Mouse (Mus musculus): Measurements from ENCODE around the gene Slc9a9. TPM values are rescaled to one million over a fixed set of nuclear protein-coding genes. Genes with fewer than 3 reads are reported as not detected.
A peak's percentile ranks its signal among the peaks of the same experiment; 100 is the strongest.

Slc9a9 gene
- total RNA-seq, 2 experiments from 2014 or later, result 5.9 to 8.5 TPM

- no peak for ATAC-seq (replicated peaks; ENCODE audit: poor library complexity)
Observed at GRCm38 (mm10) chr9:94681095-94681487, 11.4 kb downstream of the Slc9a9 start.

GRCm38 (mm10) chr9:94682260-94682659 is 12.6 kb downstream of the Slc9a9 start:
- no peak for ATAC-seq (replicated peaks; ENCODE audit: poor library complexity)

DNA sequence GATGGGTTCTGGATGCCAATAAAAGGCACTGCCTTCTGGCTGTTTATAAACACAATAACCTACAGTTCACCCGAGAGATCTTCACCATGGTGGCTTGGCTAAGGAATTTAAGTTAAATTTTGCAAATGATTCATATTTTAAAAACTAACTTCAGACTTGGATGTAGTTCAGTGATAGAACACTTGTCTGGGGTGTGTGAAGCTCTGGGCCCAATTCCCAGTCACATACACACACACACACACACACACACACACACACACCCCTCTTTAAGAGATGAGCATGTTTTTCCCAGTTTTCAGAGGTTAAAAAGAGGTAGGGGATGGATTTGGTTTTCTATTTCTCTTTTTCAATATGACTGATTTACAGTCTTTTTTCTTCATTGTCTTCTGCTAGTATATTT is 15.9 kb downstream of the Slc9a9 start:
- ATAC-seq (replicated peaks; ENCODE audit: poor library complexity), result no peak

DNA sequence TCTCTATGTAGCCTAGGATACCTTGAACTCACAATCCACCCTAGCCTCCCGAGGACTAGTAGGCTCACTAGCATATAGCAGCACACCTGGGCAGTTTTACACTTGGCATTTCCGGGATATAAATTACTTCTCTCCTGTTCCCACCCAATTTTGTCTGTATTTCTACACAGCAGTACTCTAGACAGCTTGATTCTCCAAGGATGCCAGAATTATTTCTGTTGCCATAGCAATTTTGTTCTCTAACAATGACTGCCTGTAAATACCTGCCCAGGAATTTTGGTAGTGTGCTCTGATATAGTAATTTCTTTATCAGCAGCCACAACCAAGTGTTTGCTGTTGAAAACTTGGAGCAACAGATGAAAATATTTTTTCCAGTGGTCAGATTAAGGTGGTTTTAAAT is 16.7 kb downstream of the Slc9a9 start:
- no peak for ATAC-seq (replicated peaks; ENCODE audit: poor library complexity)

DNA sequence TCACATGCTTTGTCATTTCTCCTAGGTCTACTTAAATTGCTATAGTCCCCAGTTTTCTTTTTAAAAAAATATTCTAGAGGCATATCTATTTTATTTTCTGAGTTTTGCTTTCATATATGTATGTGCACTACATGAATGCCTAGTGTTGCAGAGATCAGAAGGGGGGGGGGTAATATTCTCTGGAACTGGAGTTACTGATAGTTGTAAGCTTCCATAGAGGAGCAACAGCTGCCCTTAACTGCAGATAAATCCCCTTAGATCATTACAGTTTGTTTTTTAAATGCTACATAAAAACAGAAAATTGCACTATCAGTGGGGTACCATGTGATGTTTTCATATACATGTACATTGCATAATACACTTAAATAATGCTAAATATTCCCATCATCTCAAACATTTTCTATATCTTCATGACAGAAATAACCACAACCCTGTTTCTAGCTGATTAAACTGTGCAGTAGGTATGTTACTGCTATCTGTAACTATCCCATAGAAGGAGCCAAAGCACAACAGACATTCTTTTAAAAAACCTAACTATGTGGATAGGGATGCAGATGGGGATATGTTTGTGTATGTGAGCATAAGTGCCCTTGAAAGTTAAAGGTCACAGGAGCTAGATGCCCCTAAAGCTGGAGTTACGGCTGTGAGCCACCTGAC is 17.6 kb downstream of the Slc9a9 start:
- peak; percentile 40; the same call in 1 of the 2 replicates for ATAC-seq (replicated peaks; ENCODE audit: poor library complexity)

GRCm38 (mm10) chr9:94691311-94692087 is 21.8 kb downstream of the Slc9a9 start:
- ATAC-seq (replicated peaks; ENCODE audit: poor library complexity), result peak; percentile 42

- no peak for ATAC-seq (replicated peaks; ENCODE audit: poor library complexity)
Observed at GRCm38 (mm10) chr9:94692122-94692521, 22.4 kb downstream of the Slc9a9 start.

- peak; percentile 23 for ATAC-seq (replicated peaks; ENCODE audit: poor library complexity)
Observed at GRCm38 (mm10) chr9:94694243-94694642, 24.5 kb downstream of the Slc9a9 start.

- ATAC-seq (replicated peaks; ENCODE audit: poor library complexity), result peak; percentile 35
Observed at GRCm38 (mm10) chr9:94694983-94695382, 25.3 kb downstream of the Slc9a9 start.

DNA sequence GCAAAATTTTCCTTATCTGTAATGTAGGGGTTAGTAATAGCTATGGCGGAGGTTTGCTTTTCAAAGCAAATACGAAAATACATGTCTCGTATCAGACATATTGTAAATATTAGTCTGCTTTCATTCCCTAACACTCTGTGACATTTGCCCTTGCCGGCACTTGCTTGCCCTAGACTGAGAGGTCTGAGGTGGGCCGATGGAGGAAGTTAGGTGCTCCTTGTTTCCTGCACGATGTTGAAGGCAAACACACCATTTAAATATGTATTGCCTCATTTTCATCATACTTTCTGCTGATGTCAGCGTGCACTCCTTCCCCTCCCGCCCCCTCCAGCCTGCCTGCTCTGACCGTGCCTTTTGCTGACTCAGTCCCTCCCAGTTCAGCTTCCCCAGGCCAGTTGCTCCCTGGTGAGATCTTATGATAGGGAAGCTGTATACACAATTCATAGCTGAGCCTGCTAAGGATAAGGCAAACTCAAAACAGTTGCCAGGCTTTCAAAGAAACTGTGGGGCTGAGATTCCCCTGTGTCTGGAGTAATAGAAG is 26.9 kb downstream of the Slc9a9 start:
- peak; percentile 71 for ATAC-seq (replicated peaks; ENCODE audit: poor library complexity)

GRCm38 (mm10) chr9:94698175-94698574 is 28.5 kb downstream of the Slc9a9 start:
- ATAC-seq (replicated peaks; ENCODE audit: poor library complexity), result no peak

- peak; percentile 45 for ATAC-seq (replicated peaks; ENCODE audit: poor library complexity)
Observed at GRCm38 (mm10) chr9:94700549-94700948, 30.8 kb downstream of the Slc9a9 start.

GRCm38 (mm10) chr9:94701193-94701869 is 31.6 kb downstream of the Slc9a9 start:
- no peak for ATAC-seq (replicated peaks; ENCODE audit: poor library complexity)

GRCm38 (mm10) chr9:94701965-94702634 is 32.4 kb downstream of the Slc9a9 start:
- ATAC-seq (replicated peaks; ENCODE audit: poor library complexity), result no peak

GRCm38 (mm10) chr9:94704986-94705757 is 35.5 kb downstream of the Slc9a9 start:
- ATAC-seq (replicated peaks; ENCODE audit: poor library complexity), result no peak

- peak; percentile 71 for ATAC-seq (replicated peaks; ENCODE audit: poor library complexity)
Observed at GRCm38 (mm10) chr9:94705758-94706026, 36.0 kb downstream of the Slc9a9 start.

- no peak for ATAC-seq (replicated peaks; ENCODE audit: poor library complexity)
Observed at GRCm38 (mm10) chr9:94712084-94712483, 42.4 kb downstream of the Slc9a9 start.

DNA sequence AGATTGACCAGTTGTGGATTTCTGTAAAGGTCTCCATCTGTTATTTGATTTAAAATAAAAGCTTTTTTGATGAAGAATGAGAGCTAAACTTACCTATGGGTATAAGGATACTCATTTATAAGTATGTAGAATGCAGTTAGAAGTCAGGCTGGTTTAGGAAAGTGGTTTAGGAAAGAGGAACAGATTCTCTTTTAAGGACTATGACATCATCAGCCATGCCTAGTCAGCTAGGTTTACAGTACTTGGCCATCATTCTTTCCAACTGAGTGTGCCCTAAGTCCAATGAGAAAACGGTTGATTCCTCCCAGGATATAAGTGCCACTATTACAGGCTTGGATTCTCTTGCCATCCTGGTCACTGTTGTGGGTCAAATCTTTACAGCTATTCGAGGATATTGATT is 47.0 kb downstream of the Slc9a9 start:
- ATAC-seq (replicated peaks; ENCODE audit: poor library complexity), result peak; percentile 74

GRCm38 (mm10) chr9:94723631-94724030 is 53.9 kb downstream of the Slc9a9 start:
- no peak for ATAC-seq (replicated peaks; ENCODE audit: poor library complexity)

DNA sequence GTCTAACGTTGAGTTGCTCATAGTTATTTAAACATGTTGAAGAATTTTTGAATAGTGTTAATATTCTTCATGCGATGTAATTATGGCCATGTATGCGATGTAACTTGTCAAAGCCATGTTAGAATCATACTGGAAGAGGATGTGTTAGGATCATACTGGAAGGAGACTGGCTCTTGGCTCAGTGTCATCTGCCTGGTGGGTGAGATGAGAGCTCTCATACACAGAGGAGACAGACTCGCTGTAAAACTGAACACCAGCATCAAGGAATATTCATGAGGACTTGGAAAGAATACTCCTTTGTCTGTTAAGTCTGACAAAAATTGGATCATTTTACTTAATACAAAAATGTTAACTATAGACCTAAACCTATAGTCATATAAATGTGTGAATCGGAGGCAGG is 55.4 kb downstream of the Slc9a9 start:
- ATAC-seq (replicated peaks; ENCODE audit: poor library complexity), result no peak

All from megakaryocyte progenitor cell, adult 5-6 weeks (primary cell).